Mouse (Mus musculus) thymus, postnatal 14 days (tissue): ENCODE measurements around the gene Siglecf.

Experiments used
- DNase-seq: peaks from one replicate; pipeline ENCODE4 v3.0.0; 2021

Siglecf gene

DNA sequence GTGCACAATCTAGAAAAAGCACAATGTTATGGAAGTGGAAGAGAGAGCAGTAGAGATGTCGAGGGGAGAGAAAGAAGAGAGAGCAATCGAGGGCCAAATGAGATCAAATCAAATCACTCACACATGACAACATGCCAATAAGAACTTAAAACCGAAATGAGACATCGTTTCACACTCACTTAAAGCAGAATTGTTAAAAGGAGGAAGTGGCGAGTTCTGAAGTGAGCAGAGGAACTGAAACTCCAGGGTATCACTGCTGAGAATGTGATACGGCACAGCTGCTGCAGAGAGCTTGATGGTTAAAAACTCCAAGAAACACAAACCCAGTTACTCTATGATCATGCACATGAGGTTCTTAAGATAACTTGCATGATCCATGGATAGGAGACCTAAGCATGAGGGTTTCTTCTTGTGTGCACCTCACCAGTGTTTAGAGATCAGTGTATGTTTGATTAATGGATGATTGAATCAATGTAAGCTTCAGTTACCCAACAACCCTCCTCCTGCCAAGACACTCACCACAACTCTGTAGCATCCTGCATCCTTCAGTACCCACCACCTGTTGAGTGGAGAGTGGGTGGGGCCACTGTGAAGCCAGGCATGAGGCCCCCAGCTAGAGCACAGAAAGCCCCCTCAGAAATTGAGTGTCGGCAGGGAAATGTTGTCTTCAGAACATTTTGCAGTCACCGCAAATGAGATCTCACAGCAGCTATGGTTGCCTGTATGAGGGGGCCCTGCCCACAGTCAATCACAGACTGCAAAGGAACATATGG, 41.4 kb downstream of the Siglecf start:
- no peak for DNase-seq

- DNase-seq = no peak
Observed at GRCm38 (mm10) chr7:43399501-43399900, 48.4 kb downstream of the Siglecf start.

- DNase-seq = no peak
Observed at GRCm38 (mm10) chr7:43402718-43403117, 51.6 kb downstream of the Siglecf start.

DNA sequence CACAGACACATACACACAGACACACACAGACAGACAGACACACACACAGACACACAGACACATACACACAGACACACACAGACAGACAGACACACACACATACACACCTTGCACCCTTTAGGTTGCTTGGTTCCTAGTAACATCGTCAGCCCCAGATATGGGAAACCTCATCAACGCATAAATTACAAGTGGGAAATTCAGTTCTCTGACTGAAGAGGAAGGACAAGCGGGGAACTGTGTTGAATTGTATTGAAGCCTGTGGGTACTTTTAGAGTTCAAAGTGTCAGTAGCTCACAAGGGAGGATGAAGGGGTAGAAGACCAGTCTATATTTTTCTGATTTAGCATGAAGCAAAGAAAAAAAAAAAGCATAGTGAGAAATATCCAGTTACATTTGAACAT, 56.4 kb downstream of the Siglecf start:
- no peak for DNase-seq

GRCm38 (mm10) chr7:43408131-43408553, 57.0 kb downstream of the Siglecf start, which contains the start of gene Siglecg:
Siglecg (plus strand) TSS chr7:43408204.
- no peak for DNase-seq

- no peak for DNase-seq
Observed at GRCm38 (mm10) chr7:43409084-43409483, 57.9 kb downstream of the Siglecf start.
